Mouse (Mus musculus) embryonic facial prominence, embryonic 14.5 days (tissue): ENCODE measurements at regions not wholly inside any gene's neighbourhood (a gene's known extent, or its start where the extent isn't known, plus 50 kb on each side); places are given as distances from the start of the nearest gene placed in this dataset.
A peak's percentile ranks its signal among the peaks of the same experiment; 100 is the strongest.

Source experiments
- ATAC-seq: fragments of 200-750 bp; cut with Nextera tagmentation; 2 replicates; pipeline ENCODE4 v1.8.0; 2017; ENCODE audit warnings: low read depth, moderate number of reproducible peaks, moderate TSS enrichment
- DNase-seq: peaks from one replicate; pipeline ENCODE4 v3.0.0-alpha.2; 2015; ENCODE audit warnings: low spot score
- H3K27ac ChIP-seq: fragments of 300-500 bp; sonication (generic); replicated peaks from 2 replicates; pipeline ENCODE4 v1.5.1; 2014; ENCODE audit warnings: low read depth, mild to moderate bottlenecking, low read length, moderate library complexity
- H3K27me3 ChIP-seq: fragments of 300-500 bp; sonication (generic); replicated peaks from 2 replicates; pipeline ENCODE4 v1.6.1; 2014; ENCODE audit warnings: low read length; ENCODE audit not compliant: control insufficient read depth, insufficient read depth
- H3K36me3 ChIP-seq: fragments of 300-500 bp; sonication (generic); 2 replicates; pipeline ENCODE4 v1.6.1; 2014; ENCODE audit warnings: low read length, mixed read lengths; ENCODE audit not compliant: control insufficient read depth, insufficient read depth
- H3K4me1 ChIP-seq: fragments of 300-500 bp; sonication (generic); 2 replicates; pipeline ENCODE4 v1.6.1; 2014; ENCODE audit warnings: antibody characterized with exemption, low read length; ENCODE audit not compliant: control insufficient read depth, insufficient read depth
- H3K4me2 ChIP-seq: fragments of 300-500 bp; sonication (generic); 2 replicates; pipeline ENCODE4 v1.6.1; 2014; ENCODE audit warnings: low read depth, mild to moderate bottlenecking, low read length, moderate library complexity, mixed read lengths
- H3K4me3 ChIP-seq: fragments of 300-500 bp; sonication (generic); 2 replicates; pipeline ENCODE4 v1.5.1; 2014; ENCODE audit warnings: low read depth, mild to moderate bottlenecking, low read length
- H3K9ac ChIP-seq: fragments of 300-500 bp; sonication (generic); 2 replicates; pipeline ENCODE4 v1.6.1; 2014; ENCODE audit warnings: low read depth, mild to moderate bottlenecking, low read length, moderate library complexity, mixed read lengths
- H3K9me3 ChIP-seq: fragments of 300-500 bp; sonication (generic); 2 replicates; pipeline ENCODE4 v1.6.1; 2016; ENCODE audit warnings: low read length; ENCODE audit not compliant: control insufficient read depth
- WGBS: fragments of 180-500 bp; shearing (Covaris S2); extraction: QIAGEN DNeasy Blood & Tissue Kit; methylation state at CpG from one replicate; pipeline ENCODE4 v1.1.7; 2014; 5-methylcytosine and 5-hydroxymethylcytosine counted together

- Histone ChIP-seq H3K4me2 (no peak overlapping the region), H3K9ac (no peak overlapping the region), H3K27ac (no peak overlapping the region), H3K4me1 (no peaks in the 10 kb centered on the region), H3K36me3 (no peaks in the 10 kb centered on the region), H3K4me3 (no peak overlapping the region), H3K27me3 (no peaks in the 10 kb centered on the region), H3K9me3 (no peaks in the 10 kb centered on the region)
- DNase-seq = no peak
- WGBS = 71% methylated on average over 2 of the region's 2 CpGs
- no peak for ATAC-seq
Observed at GRCm38 (mm10) chr3:147169215-147169614, 317.0 kb downstream of the Ttll7 start.

GRCm38 (mm10) chr3:147170106-147170505 is 317.9 kb downstream of the Ttll7 start:
- no peak for ATAC-seq
- Histone ChIP-seq H3K4me3 (no peak overlapping the region), H3K36me3 (no peaks in the 10 kb centered on the region), H3K9me3 (no peaks in the 10 kb centered on the region), H3K27ac (no peak overlapping the region), H3K4me2 (no peak overlapping the region), H3K27me3 (no peaks in the 10 kb centered on the region), H3K9ac (no peak overlapping the region), H3K4me1 (no peaks in the 10 kb centered on the region)
- 49% methylated on average over 2 of the region's 2 CpGs for WGBS
- DNase-seq = no peak

GRCm38 (mm10) chr3:147178746-147179145 is 326.6 kb downstream of the Ttll7 start:
- no peak overlapping the region for H3K9ac ChIP-seq
- WGBS = 63% methylated on average over 6 of the region's 6 CpGs

GRCm38 (mm10) chr3:147180711-147181110 is 328.5 kb downstream of the Ttll7 start:
- Histone ChIP-seq H3K4me3 (no peak overlapping the region), H3K4me2 (no peak overlapping the region), H3K9ac (no peak overlapping the region), H3K36me3 (no peaks in the 10 kb centered on the region), H3K27me3 (peaks cover 2% of the 10 kb centered on the region; the same call in 1 of the 2 replicates), H3K4me1 (peaks cover 14% of the 10 kb centered on the region), H3K27ac (no peak overlapping the region), H3K9me3 (no peaks in the 10 kb centered on the region)
- WGBS = 50% methylated on average over 4 of the region's 4 CpGs
- DNase-seq = no peak
- no peak for ATAC-seq

More at GRCm38 (mm10) chr3:147178746-147179145, 326.6 kb downstream of the Ttll7 start:
- DNase-seq (no peak), ATAC-seq (no peak)
- H3K4me3 ChIP-seq = no peak overlapping the region
- no peak overlapping the region for H3K4me2 ChIP-seq
- peaks cover 2% of the 10 kb centered on the region; the same call in 1 of the 2 replicates for H3K27me3 ChIP-seq
- no peaks in the 10 kb centered on the region for H3K36me3 ChIP-seq
- peaks cover 14% of the 10 kb centered on the region for H3K4me1 ChIP-seq
- no peak overlapping the region for H3K27ac ChIP-seq
- H3K9me3 ChIP-seq = no peaks in the 10 kb centered on the region

GRCm38 (mm10) chr3:147181501-147182365 is 329.6 kb downstream of the Ttll7 start:
- DNase-seq = no peak
- Histone ChIP-seq H3K4me3 (no peak overlapping the region; the same call in 1 of the 2 replicates), H3K27me3 (peaks cover 2% of the 10 kb centered on the region; the same call in 1 of the 2 replicates), H3K9ac (no peak overlapping the region), H3K4me2 (peak overlapping the region; percentile 28), H3K27ac (no peak overlapping the region; the same call in 1 of the 2 replicates), H3K36me3 (no peaks in the 10 kb centered on the region), H3K4me1 (peaks cover 14% of the 10 kb centered on the region), H3K9me3 (no peaks in the 10 kb centered on the region)
- 10% methylated on average over 19 of the region's 20 CpGs for WGBS
- no peak for ATAC-seq

- H3K27me3 ChIP-seq = peaks cover 2% of the 10 kb centered on the region; the same call in 1 of the 2 replicates
- H3K4me2 ChIP-seq = peak overlapping the region; percentile 28; the same call in 1 of the 2 replicates
- H3K4me1 ChIP-seq = peaks cover 14% of the 10 kb centered on the region
- ATAC-seq (no peak), DNase-seq (no peak)
- no peak overlapping the region for H3K4me3 ChIP-seq
- no peak overlapping the region for H3K27ac ChIP-seq
- no peak overlapping the region for H3K9ac ChIP-seq
- no peaks in the 10 kb centered on the region for H3K36me3 ChIP-seq
- WGBS = 47% methylated on average over 15 of the region's 15 CpGs
- H3K9me3 ChIP-seq = no peaks in the 10 kb centered on the region
Observed at GRCm38 (mm10) chr3:147182366-147182875, 330.3 kb downstream of the Ttll7 start.

GRCm38 (mm10) chr3:147183656-147184290 is 331.6 kb downstream of the Ttll7 start:
- Histone ChIP-seq H3K4me3 (no peak overlapping the region), H3K4me2 (no peak overlapping the region), H3K27ac (no peak overlapping the region), H3K36me3 (no peaks in the 10 kb centered on the region), H3K9ac (no peak overlapping the region), H3K4me1 (peaks cover 14% of the 10 kb centered on the region), H3K27me3 (peaks cover 2% of the 10 kb centered on the region; the same call in 1 of the 2 replicates), H3K9me3 (no peaks in the 10 kb centered on the region)
- 58% methylated on average over 11 of the region's 11 CpGs for WGBS
- no peak for DNase-seq
- no peak; the same call in 1 of the 2 replicates for ATAC-seq

GRCm38 (mm10) chr3:147189737-147190136 is 337.6 kb downstream of the Ttll7 start:
- H3K27me3 ChIP-seq = no peaks in the 10 kb centered on the region
- no peaks in the 10 kb centered on the region for H3K36me3 ChIP-seq
- no peaks in the 10 kb centered on the region for H3K9me3 ChIP-seq
- H3K27ac ChIP-seq = no peak overlapping the region
- ATAC-seq (no peak), DNase-seq (no peak)
- no peaks in the 10 kb centered on the region for H3K4me1 ChIP-seq
- no peak overlapping the region for H3K4me2 ChIP-seq
- 71% methylated on average over 2 of the region's 2 CpGs for WGBS
- H3K9ac ChIP-seq = no peak overlapping the region
- no peak overlapping the region for H3K4me3 ChIP-seq
